ENCODE assay signal across 8 mouse cellular contexts in genomic region chr2:31297602-31298268, GRCm38 (mm10). TPM values are rescaled to one million over a fixed set of nuclear protein-coding genes. Genes with fewer than 3 reads are reported as not detected.
DNase-seq lines count a peak whose midpoint lies in the region; ATAC-seq lines count a peak whose summit lies in the region.

No protein-coding gene starts in this region.

- peak overlapping the region; percentile 30 for H3K9ac ChIP-seq in embryonic facial prominence, embryonic 11.5 days (replicated peaks; ENCODE audit: low read length)
- H3K9ac ChIP-seq in liver, embryonic 13.5 days: peak overlapping the region; percentile 33; the same call in 1 of the 2 replicates

- H3K4me3 ChIP-seq in embryonic facial prominence, embryonic 11.5 days (ENCODE audit: low read depth, low read length): peak overlapping the region; percentile 37
- H3K4me3 ChIP-seq in liver, embryonic 13.5 days (replicated peaks): peak overlapping the region; percentile 50

- peak overlapping the region; percentile 35 for H3K4me2 ChIP-seq in embryonic facial prominence, embryonic 11.5 days (ENCODE audit: low read depth, low read length)
- peak overlapping the region; percentile 57 for H3K4me2 ChIP-seq in liver, embryonic 13.5 days

- peak; percentile 62 for DNase-seq in CD4-positive helper T cell, adult 2 months (ENCODE audit: low read depth, low spot score)
- peak; percentile 79 for DNase-seq in ZHBTc4 (ENCODE audit: low read depth, low spot score)
- peak; percentile 81 for DNase-seq in embryonic facial prominence, embryonic 11.5 days (ENCODE audit: low spot score)
- DNase-seq in heart, adult 8-10 months (ENCODE audit: low spot score): peak; percentile 70
- peak; percentile 56 for DNase-seq in kidney, adult 18-20 months
- peak; percentile 40 for DNase-seq in liver, embryonic 13.5 days
- peak; percentile 57 for DNase-seq in naive thymus-derived CD4-positive, alpha-beta T cell, adult 2 months (ENCODE audit: low read depth)
- DNase-seq in thymus, postnatal 36 days: peak; percentile 35 to 54

- no peaks in the 10 kb centered on the region for H3K9me3 ChIP-seq in embryonic facial prominence, embryonic 11.5 days (replicated peaks; ENCODE audit: control insufficient read depth, low read length)
- H3K9me3 ChIP-seq in liver, embryonic 13.5 days (replicated peaks): no peaks in the 10 kb centered on the region

- H3K4me1 ChIP-seq in embryonic facial prominence, embryonic 11.5 days (ENCODE audit: control insufficient read depth, insufficient read depth, low read length): no peaks in the 10 kb centered on the region
- peaks cover 9% of the 10 kb centered on the region for H3K4me1 ChIP-seq in liver, embryonic 13.5 days (replicated peaks)

- no peaks in the 10 kb centered on the region; the same call in 1 of the 2 replicates for H3K36me3 ChIP-seq in embryonic facial prominence, embryonic 11.5 days (replicated peaks; ENCODE audit: control insufficient read depth, insufficient read depth, low read depth, low read length)
- no peaks in the 10 kb centered on the region for H3K36me3 ChIP-seq in liver, embryonic 13.5 days

- under 1% methylated on average over 17 of the region's 17 CpGs for WGBS in embryonic facial prominence, embryonic 11.5 days
- 5% methylated on average over 17 of the region's 17 CpGs for WGBS in liver, embryonic 13.5 days (ENCODE audit: insufficient replicate concordance)

- H3K27ac ChIP-seq in embryonic facial prominence, embryonic 11.5 days (replicated peaks; ENCODE audit: low read depth, low read length): no peak overlapping the region
- no peak overlapping the region for H3K27ac ChIP-seq in liver, embryonic 13.5 days

- H3K27me3 ChIP-seq in embryonic facial prominence, embryonic 11.5 days (ENCODE audit: control insufficient read depth, insufficient read depth, low read length): no peaks in the 10 kb centered on the region
- H3K27me3 ChIP-seq in liver, embryonic 13.5 days: no peaks in the 10 kb centered on the region

- peak; percentile 88 for ATAC-seq in embryonic facial prominence, embryonic 11.5 days (replicated peaks; ENCODE audit: insufficient number of reproducible peaks, low FRiP score, low TSS enrichment, low read depth)
- peak; percentile 67 for ATAC-seq in liver, embryonic 13.5 days (ENCODE audit: low read depth)

RNA-seq across cellular contexts. Expression of gene Hmcn2, which starts 16.5 kb away (rescaled TPM):
- polyA plus RNA-seq in embryonic facial prominence, embryonic 11.5 days (2014; fragmentation: Nextera tagmentation; extraction: Ambion mirVana): 0.10 TPM in 1 of 2 replicates, not detected in the other
- total RNA-seq in heart, adult 8-10 months (2022): 1 to 10 TPM; 4.4 to 9.4 (median 7.9) TPM
- 0.23 and 0.25 TPM in 2 replicates for polyA plus RNA-seq in liver, embryonic 13.5 days (2015; fragmentation: Nextera tagmentation; extraction: Ambion mirVana)

RNA-seq across cellular contexts. Expression of gene Ncs1, which starts 52.1 kb away (rescaled TPM):
- 59.5 and 60.3 TPM in 2 replicates for polyA plus RNA-seq in embryonic facial prominence, embryonic 11.5 days (2014; fragmentation: Nextera tagmentation; extraction: Ambion mirVana)
- 10 to 100 TPM; 10.0 to 16.2 (median 14.1) TPM for total RNA-seq in heart, adult 8-10 months (2022)
- 2.2 and 2.3 TPM in 2 replicates for polyA plus RNA-seq in liver, embryonic 13.5 days (2015; fragmentation: Nextera tagmentation; extraction: Ambion mirVana)

Comparison
In these comparisons a context has a peak if more than half of its experiments do, and no peak if none do; other contexts are left out.
1. RNA of gene Ncs1, which starts 52.1 kb away (polyA plus RNA-seq): 59.5 to 60.3 TPM in embryonic facial prominence, embryonic 11.5 days; 2.2 to 2.3 TPM in liver, embryonic 13.5 days; every median in the first group is over 10 times any median in the second.
2. Peak in every context shown above with its lines, with median percentiles within 50 percentile points of each other: DNase-seq.